Mouse (Mus musculus): ENCODE results near the gene Zfp553. TPM values are rescaled to one million over a fixed set of nuclear protein-coding genes. Genes with fewer than 3 reads are reported as not detected.

The Zfp553 gene
- total RNA-seq, 2 experiments from 2014 or later, result 10.1 to 11.9 TPM

- DNase-seq, result no peak
Observed at GRCm38 (mm10) chr7:127211014-127211745, 21.7 kb upstream of the Zfp553 start.

GRCm38 (mm10) chr7:127212432-127213250 lies 20.2 kb upstream of the Zfp553 start:
- DNase-seq, result no peak

- DNase-seq, result peak; percentile 40 to 62
Observed at GRCm38 (mm10) chr7:127213485-127213884, 19.4 kb upstream of the Zfp553 start.

GRCm38 (mm10) chr7:127213930-127214329 lies 18.9 kb upstream of the Zfp553 start:
- DNase-seq, result no peak

GRCm38 (mm10) chr7:127214521-127214920 lies 18.3 kb upstream of the Zfp553 start:
- no peak for DNase-seq

- DNase-seq, result peak; percentile 64 to 69
Observed at GRCm38 (mm10) chr7:127214981-127215871, 17.6 kb upstream of the Zfp553 start.

- no peak for DNase-seq
Observed at GRCm38 (mm10) chr7:127216307-127216706, 16.6 kb upstream of the Zfp553 start.

GRCm38 (mm10) chr7:127217475-127217874 lies 15.4 kb upstream of the Zfp553 start:
- no peak for DNase-seq

GRCm38 (mm10) chr7:127217901-127218642 lies 14.8 kb upstream of the Zfp553 start:
- no peak for DNase-seq

GRCm38 (mm10) chr7:127218670-127219069 lies 14.2 kb upstream of the Zfp553 start:
- no peak for DNase-seq

GRCm38 (mm10) chr7:127220440-127220839 lies 12.4 kb upstream of the Zfp553 start:
- no peak for DNase-seq

- DNase-seq, result no peak
Observed at GRCm38 (mm10) chr7:127223106-127223505, 9.8 kb upstream of the Zfp553 start.

GRCm38 (mm10) chr7:127223515-127224478 lies 9.1 kb upstream of the Zfp553 start:
- no peak for DNase-seq

GRCm38 (mm10) chr7:127224616-127225015 lies 8.2 kb upstream of the Zfp553 start:
- DNase-seq, result no peak

- no peak for DNase-seq
Observed at GRCm38 (mm10) chr7:127225147-127225995, 7.5 kb upstream of the Zfp553 start.

- DNase-seq, result peak; percentile 83 to 90
Observed at GRCm38 (mm10) chr7:127228615-127229303, 4.1 kb upstream of the Zfp553 start.

GRCm38 (mm10) chr7:127231376-127231775 lies 1.5 kb upstream of the Zfp553 start:
- DNase-seq, result no peak

GRCm38 (mm10) chr7:127231826-127232621 lies 837 bp upstream of the Zfp553 start:
- no peak for DNase-seq
